Mouse (Mus musculus) MEL-GATA-1-ER (cell line): Measurements from ENCODE around the gene Tigit.

ENCODE experiments used
- DNase-seq: peaks from one replicate; pipeline ENCODE4 v3.0.0-alpha.2; 2012; ENCODE audit warnings: low read depth; ENCODE audit errors: extremely low read depth

Tigit gene

GRCm38 (mm10) chr16:43620359-43620758 lies 43.6 kb downstream of the Tigit start:
- no peak for DNase-seq

GRCm38 (mm10) chr16:43619277-43619676 lies 44.7 kb downstream of the Tigit start:
- DNase-seq = no peak

GRCm38 (mm10) chr16:43618286-43618685 lies 45.7 kb downstream of the Tigit start:
- peak; percentile 33 for DNase-seq

GRCm38 (mm10) chr16:43617346-43617745 lies 46.6 kb downstream of the Tigit start:
- no peak for DNase-seq

- DNase-seq = no peak
These were observed 47.6 kb downstream of the Tigit start for GRCm38 (mm10) chr16:43616348-43616747.

GRCm38 (mm10) chr16:43610375-43610774 lies 53.6 kb downstream of the Tigit start:
- no peak for DNase-seq

GRCm38 (mm10) chr16:43608066-43608465 lies 55.9 kb downstream of the Tigit start:
- DNase-seq = no peak

- DNase-seq = no peak
These were observed 56.9 kb downstream of the Tigit start for GRCm38 (mm10) chr16:43607086-43607485.

- DNase-seq = no peak
These were observed 59.4 kb downstream of the Tigit start for GRCm38 (mm10) chr16:43604399-43605013.

- no peak for DNase-seq
These were observed 60.3 kb downstream of the Tigit start for GRCm38 (mm10) chr16:43603591-43604141.

GRCm38 (mm10) chr16:43602573-43602972 lies 61.4 kb downstream of the Tigit start:
- no peak for DNase-seq

GRCm38 (mm10) chr16:43599707-43600106 lies 64.2 kb downstream of the Tigit start:
- DNase-seq = no peak
